Mouse (Mus musculus) forebrain, embryonic 11.5 days (tissue): ENCODE data around the gene Npcd. TPM values are rescaled to one million over a fixed set of nuclear protein-coding genes. Genes with fewer than 3 reads are reported as not detected.

Source experiments
- ATAC-seq: fragments of 200-750 bp; cut with Nextera tagmentation; replicated peaks from 2 replicates; pipeline ENCODE4 v1.8.0; 2017; ENCODE audit warnings: moderate TSS enrichment; ENCODE audit not compliant: low FRiP score
- DNase-seq: peaks from one replicate; pipeline ENCODE4 v3.0.0-alpha.2; 2017; ENCODE audit warnings: low spot score
- H3K27ac ChIP-seq: fragments of 300-500 bp; sonication (generic); 2 replicates; pipeline ENCODE4 v1.5.1; 2014; ENCODE audit warnings: low read depth, low read length
- H3K27me3 ChIP-seq: fragments of 300-500 bp; sonication (generic); 2 replicates; pipeline ENCODE4 v1.6.1; 2014; ENCODE audit warnings: mild to moderate bottlenecking, low read length, mixed read lengths; ENCODE audit not compliant: control insufficient read depth, insufficient read depth
- H3K36me3 ChIP-seq: fragments of 300-500 bp; sonication (generic); 2 replicates; pipeline ENCODE4 v1.6.1; 2014; ENCODE audit warnings: mild to moderate bottlenecking, low read length, moderate library complexity, mixed read lengths; ENCODE audit not compliant: control insufficient read depth, insufficient read depth
- H3K4me1 ChIP-seq: fragments of 300-500 bp; sonication (generic); replicated peaks from 2 replicates; pipeline ENCODE4 v1.6.1; 2014; ENCODE audit warnings: low read length, mixed read lengths; ENCODE audit not compliant: control insufficient read depth, insufficient read depth
- H3K4me2 ChIP-seq: fragments of 300-500 bp; sonication (generic); 2 replicates; pipeline ENCODE4 v1.6.1; 2014; ENCODE audit warnings: low read depth, mild to moderate bottlenecking, low read length, moderate library complexity, mixed read lengths; ENCODE audit not compliant: severe bottlenecking
- H3K4me3 ChIP-seq: fragments of 300-500 bp; sonication (generic); 2 replicates; pipeline ENCODE4 v1.5.1; 2014; ENCODE audit warnings: low read depth, low read length
- H3K9ac ChIP-seq: fragments of 300-500 bp; sonication (generic); 2 replicates; pipeline ENCODE4 v1.6.1; 2014; ENCODE audit warnings: low read length
- H3K9me3 ChIP-seq: fragments of 300-500 bp; sonication (generic); 2 replicates; pipeline ENCODE4 v1.6.1; 2016; ENCODE audit warnings: low read length, mixed read lengths; ENCODE audit not compliant: control insufficient read depth
- WGBS: fragments of 180-500 bp; shearing (Covaris S2); extraction: QIAGEN DNeasy Blood & Tissue Kit; methylation state at CpG from one replicate; pipeline ENCODE4 v1.1.7; 2014; 5-methylcytosine and 5-hydroxymethylcytosine counted together
- polyA plus RNA-seq: library from polyadenylated mRNA; unstranded; fragments of >200 nt; fragmentation: Nextera tagmentation; extraction: Ambion mirVana; gene quantifications from 2 replicates; pipeline ENCODE4 v1.2.1, GENCODE M21; 2014

Gene Npcd
- polyA plus RNA-seq, 1 experiment from 2014 or later, result not detected

DNA sequence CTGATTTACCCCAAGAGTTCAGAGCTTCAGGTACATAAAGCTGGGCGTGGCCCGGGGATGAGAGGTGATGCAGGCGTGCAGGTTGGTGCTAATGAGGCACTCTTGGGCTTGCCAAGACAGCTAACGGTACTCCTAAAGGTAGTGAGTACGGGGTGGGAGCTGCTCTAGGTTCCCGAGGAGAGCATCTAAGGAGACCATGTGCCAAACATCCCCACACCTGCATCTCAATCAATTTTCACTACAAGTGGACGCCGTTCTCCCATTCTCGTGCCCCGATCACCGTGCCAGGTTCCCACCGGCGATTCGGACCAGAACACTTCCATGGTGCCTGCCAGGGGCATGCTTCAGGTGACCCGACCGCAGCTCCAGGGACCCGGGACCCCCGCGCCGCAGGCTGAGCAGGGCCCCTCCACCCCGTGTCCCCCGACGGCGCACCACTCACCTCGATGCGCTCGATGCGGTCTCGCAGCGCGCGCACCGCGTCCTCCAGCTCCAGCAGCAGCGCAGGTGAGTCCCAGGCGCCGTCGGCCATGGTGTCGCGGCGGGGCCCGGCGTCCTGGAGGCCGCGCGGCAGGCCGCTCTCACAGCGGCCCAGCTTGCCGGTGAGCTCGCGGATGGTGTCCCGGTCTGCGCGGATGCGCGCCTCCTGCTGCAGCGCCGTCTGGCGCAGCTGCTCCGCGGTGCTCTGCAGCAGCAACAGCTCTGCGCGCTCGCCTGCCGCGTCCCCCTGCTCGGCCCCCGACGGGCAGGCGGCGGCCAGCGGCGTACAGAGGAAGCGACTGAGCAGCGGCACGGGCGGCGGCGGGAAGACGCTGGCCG is 30.3 kb downstream of the Npcd start:
- DNase-seq (no peak), ATAC-seq (peak; percentile 64)
- Histone ChIP-seq H3K27ac (0 out of 2 replicates have a peak overlapping the region, but pooled peaks have one; percentile 12), H3K4me3 (peak overlapping the region; percentile 53), H3K4me2 (peak overlapping the region; percentile 83), H3K27me3 (peaks cover 50% of the 10 kb centered on the region), H3K9me3 (no peaks in the 10 kb centered on the region), H3K9ac (peak overlapping the region; percentile 59), H3K36me3 (no peaks in the 10 kb centered on the region), H3K4me1 (peaks cover 6% of the 10 kb centered on the region; the same call in 1 of the 2 replicates)
- 7% methylated on average over 73 of the region's 81 CpGs for WGBS

DNA sequence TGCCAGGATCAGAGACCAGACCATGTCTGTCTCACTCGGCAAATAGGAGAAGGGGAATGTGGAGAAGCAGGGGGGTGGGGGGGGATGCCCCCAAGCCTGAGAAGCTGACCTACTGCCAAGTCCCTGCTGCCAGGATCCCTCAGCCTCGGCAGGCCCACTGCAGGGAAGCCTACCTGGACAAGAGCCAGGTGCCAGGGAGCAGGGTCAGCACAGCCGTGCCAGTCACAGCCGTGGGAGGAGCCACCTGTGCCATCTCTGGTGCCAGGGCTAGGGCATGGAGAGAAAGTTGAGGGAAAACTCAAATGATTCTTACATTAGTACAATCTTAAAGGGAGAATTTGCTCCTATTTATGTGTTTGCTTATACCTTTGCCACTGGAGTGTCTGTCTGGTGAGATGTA is 31.7 kb downstream of the Npcd start:
- Histone ChIP-seq H3K4me2 (no peak overlapping the region), H3K9ac (no peak overlapping the region), H3K27me3 (peaks cover 50% of the 10 kb centered on the region), H3K27ac (no peak overlapping the region), H3K9me3 (no peaks in the 10 kb centered on the region), H3K4me3 (no peak overlapping the region), H3K4me1 (peaks cover 6% of the 10 kb centered on the region; the same call in 1 of the 2 replicates), H3K36me3 (no peaks in the 10 kb centered on the region)
- no peak for DNase-seq
- 73% methylated on average over 4 of the region's 4 CpGs for WGBS
- no peak for ATAC-seq

GRCm38 (mm10) chr15:79801646-79802045 is 32.4 kb downstream of the Npcd start:
- WGBS, result 60% methylated on average over 2 of the region's 2 CpGs
- Histone ChIP-seq H3K36me3 (no peaks in the 10 kb centered on the region), H3K27me3 (peaks cover 44% of the 10 kb centered on the region), H3K4me3 (no peak overlapping the region), H3K4me2 (no peak overlapping the region), H3K4me1 (peaks cover 6% of the 10 kb centered on the region; the same call in 1 of the 2 replicates), H3K9ac (no peak overlapping the region), H3K27ac (no peak overlapping the region), H3K9me3 (no peaks in the 10 kb centered on the region)
- ATAC-seq (no peak), DNase-seq (no peak)

DNA sequence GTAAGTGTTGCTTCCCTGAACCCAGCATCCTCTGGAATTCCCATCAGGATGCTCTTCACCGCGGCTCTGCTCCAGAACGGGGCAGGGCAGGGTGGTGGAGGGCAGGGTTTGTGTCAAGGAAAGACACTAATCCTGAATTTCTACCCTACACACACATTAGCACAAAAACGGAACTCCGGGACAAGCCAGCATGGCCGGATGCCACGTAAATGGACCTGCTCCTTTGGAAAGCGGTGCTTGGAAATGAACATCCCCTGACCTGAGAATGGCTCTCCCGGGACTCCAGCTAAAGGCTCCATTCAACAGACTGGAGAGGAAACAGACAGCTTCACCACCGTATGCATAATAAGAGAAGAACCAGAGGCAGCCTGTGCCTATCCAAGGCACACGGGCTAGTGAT is 33.3 kb downstream of the Npcd start:
- no peaks in the 10 kb centered on the region for H3K9me3 ChIP-seq
- no peak for DNase-seq
- H3K4me3 ChIP-seq, result no peak overlapping the region
- 61% methylated on average over 11 of the region's 11 CpGs for WGBS
- peaks cover 6% of the 10 kb centered on the region; the same call in 1 of the 2 replicates for H3K4me1 ChIP-seq
- H3K4me2 ChIP-seq, result no peak overlapping the region
- no peaks in the 10 kb centered on the region for H3K36me3 ChIP-seq
- no peak overlapping the region for H3K9ac ChIP-seq
- peaks cover 35% of the 10 kb centered on the region for H3K27me3 ChIP-seq
- no peak overlapping the region for H3K27ac ChIP-seq
- ATAC-seq, result no peak

DNA sequence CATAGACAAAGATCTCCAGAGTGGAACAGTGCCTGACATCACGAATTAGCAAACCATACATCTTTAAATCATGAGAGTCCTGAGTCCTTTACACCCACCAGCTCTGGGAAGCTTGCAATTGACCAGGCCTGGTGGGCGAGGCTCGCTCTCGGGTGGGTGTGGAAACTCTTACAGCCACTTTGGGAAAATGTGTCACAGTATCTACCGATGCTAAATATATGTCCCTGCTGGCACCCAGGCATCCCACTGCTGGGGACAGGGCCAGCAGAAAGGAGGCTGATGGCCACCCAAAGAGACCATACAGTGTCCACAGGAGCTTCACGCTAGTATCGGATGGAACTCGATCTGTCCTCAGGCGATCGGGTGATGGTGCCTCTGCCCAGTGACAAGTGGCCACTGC is 35.4 kb downstream of the Npcd start:
- no peak for DNase-seq
- peaks cover 16% of the 10 kb centered on the region for H3K27me3 ChIP-seq
- ATAC-seq, result no peak

DNA sequence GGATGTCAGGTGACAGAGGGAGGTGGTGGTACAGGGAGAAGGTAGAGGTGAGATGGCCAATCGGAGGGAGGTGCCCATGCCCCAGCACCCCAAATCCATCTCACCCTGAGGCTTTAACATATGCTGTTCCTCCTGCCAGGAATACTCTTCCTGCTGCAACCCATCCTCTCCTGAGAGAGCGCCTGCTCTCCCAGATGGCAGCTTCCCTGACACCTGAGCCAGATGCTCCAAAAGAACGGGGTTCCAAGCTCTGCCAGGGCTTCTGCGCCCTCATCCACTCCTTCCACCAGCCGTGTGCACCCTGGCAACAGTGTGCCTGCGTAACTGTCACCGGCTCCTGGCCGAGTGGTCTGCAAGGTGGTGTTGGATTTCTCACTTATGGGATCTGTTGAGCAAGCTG is 36.4 kb downstream of the Npcd start:
- Histone ChIP-seq H3K4me3 (no peak overlapping the region), H3K9me3 (no peaks in the 10 kb centered on the region), H3K27ac (no peak overlapping the region), H3K27me3 (peaks cover 8% of the 10 kb centered on the region), H3K4me2 (no peak overlapping the region), H3K36me3 (no peaks in the 10 kb centered on the region), H3K9ac (no peak overlapping the region), H3K4me1 (0 out of 2 replicates have a peak, but pooled peaks cover 2% of the 10 kb centered on the region)
- WGBS, result 89% methylated on average over 8 of the region's 8 CpGs
- DNase-seq (no peak), ATAC-seq (no peak)

More for the DNA sequence above, 35.4 kb downstream of the Npcd start:
- H3K4me1 ChIP-seq, result peaks cover 2% of the 10 kb centered on the region; the same call in 1 of the 2 replicates
- H3K4me3 ChIP-seq, result no peak overlapping the region
- no peaks in the 10 kb centered on the region for H3K9me3 ChIP-seq
- WGBS, result 87% methylated on average over 10 of the region's 10 CpGs
- H3K9ac ChIP-seq, result no peak overlapping the region
- H3K4me2 ChIP-seq, result no peak overlapping the region
- no peaks in the 10 kb centered on the region for H3K36me3 ChIP-seq
- no peak overlapping the region for H3K27ac ChIP-seq

GRCm38 (mm10) chr15:79797096-79797495 is 36.9 kb downstream of the Npcd start:
- DNase-seq (no peak), ATAC-seq (no peak)
- 83% methylated on average over 7 of the region's 7 CpGs for WGBS
- no peak overlapping the region for H3K9ac ChIP-seq
- no peaks in the 10 kb centered on the region for H3K9me3 ChIP-seq
- peaks cover 3% of the 10 kb centered on the region; the same call in 1 of the 2 replicates for H3K27me3 ChIP-seq
- H3K4me3 ChIP-seq, result no peak overlapping the region
- H3K36me3 ChIP-seq, result no peaks in the 10 kb centered on the region
- H3K4me1 ChIP-seq, result 0 out of 2 replicates have a peak, but pooled peaks cover 2% of the 10 kb centered on the region
- H3K27ac ChIP-seq, result no peak overlapping the region
- no peak overlapping the region for H3K4me2 ChIP-seq

DNA sequence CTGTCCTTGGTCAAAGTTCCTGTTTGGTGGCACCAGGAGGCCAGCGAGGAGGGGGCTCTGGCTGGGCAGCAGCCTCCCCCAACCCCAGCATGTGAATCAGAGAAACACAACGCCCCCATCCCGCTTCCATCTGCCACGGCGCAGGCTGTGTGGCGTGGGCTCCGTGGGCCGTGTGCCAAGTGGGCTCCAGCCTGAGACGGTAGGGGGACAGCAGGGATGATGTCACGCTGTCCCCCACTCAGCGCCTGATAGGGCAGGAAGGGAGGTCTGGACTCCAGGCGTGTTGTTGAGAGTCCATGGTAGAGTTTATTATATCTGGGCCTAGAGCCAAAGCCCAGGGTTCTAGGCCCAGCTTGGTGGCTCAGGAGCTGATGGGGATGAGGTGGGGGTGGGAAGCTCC is 37.8 kb downstream of the Npcd start:
- Histone ChIP-seq H3K27ac (no peak overlapping the region), H3K4me2 (no peak overlapping the region), H3K4me1 (0 out of 2 replicates have a peak, but pooled peaks cover 2% of the 10 kb centered on the region), H3K9me3 (no peaks in the 10 kb centered on the region), H3K27me3 (no peaks in the 10 kb centered on the region), H3K36me3 (no peaks in the 10 kb centered on the region), H3K4me3 (no peak overlapping the region), H3K9ac (no peak overlapping the region)
- DNase-seq (no peak), ATAC-seq (no peak)
- 91% methylated on average over 12 of the region's 12 CpGs for WGBS
